Mouse (Mus musculus) layer of hippocampus, adult 9-11 months (tissue): ENCODE results near the gene Olfr175-ps1.

ENCODE experiments used
- DNase-seq: peaks from one replicate; pipeline ENCODE4 v3.0.0; 2022

Olfr175-ps1 gene

GRCm38 (mm10) chr16:58826732-58827319 is at the start of gene Olfr175-ps1:
TSS of gene Olfr175-ps1 (minus strand) at chr16:58826782.
- DNase-seq = no peak

DNA sequence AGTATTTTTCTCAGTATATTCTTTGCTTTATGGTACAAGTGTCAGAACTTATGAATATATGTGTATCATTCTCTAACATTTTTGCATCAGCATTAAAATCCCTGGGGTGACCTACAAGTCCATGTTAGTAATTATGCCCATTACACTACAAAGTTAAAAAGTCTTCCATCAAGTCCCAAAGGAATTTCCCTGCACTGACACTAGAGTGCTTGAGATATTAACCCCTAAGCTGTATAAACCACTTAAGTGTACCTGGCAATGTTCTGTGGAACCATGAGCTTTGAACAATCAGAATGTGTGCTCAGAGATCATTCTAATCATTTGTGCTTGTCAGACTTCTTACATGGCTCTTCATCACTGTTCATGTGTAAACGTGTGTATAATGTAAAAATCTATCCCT is 48.1 kb upstream of the Olfr175-ps1 start, which contains the start of gene Olfr177:
Gene Olfr177 (minus strand): TSS at position 101 of the 400 bp plus-strand sequence.
- no peak for DNase-seq

GRCm38 (mm10) chr16:58861479-58861878 is 34.9 kb upstream of the Olfr175-ps1 start:
- DNase-seq = no peak

DNA sequence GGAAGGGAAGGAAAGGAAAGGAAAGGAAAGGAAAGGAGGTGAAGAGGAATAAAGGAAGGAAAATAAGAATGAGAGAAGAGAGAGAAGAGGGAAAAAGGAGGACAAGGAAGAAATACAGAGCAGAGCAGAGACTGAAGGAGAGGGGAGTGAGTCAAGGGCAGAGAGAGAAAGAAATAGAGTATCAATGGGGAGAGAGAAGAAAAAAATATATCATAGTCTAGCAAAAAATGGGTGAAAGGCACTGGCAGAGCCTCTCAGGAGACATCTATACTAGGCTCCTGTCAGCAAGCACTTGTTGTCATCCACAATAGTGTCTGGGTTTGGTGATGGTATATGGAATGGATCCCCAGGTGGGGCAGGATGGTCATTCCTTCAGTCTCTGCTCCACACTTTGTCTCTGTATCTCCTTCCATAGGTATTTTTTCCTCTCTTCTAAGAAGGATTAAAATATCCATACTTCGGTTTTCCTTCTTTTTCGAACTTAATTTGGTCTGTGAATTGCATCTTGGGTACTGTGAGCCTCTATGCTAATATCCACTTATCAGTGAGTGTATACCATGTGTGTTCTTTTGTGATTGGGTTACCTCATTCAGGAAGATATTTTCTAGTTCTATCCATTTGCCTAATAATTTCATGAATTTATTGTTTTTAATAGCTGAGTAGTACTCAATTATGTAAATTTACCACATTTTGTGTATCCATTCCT is 33.6 kb upstream of the Olfr175-ps1 start:
- DNase-seq = no peak

GRCm38 (mm10) chr16:58800168-58800567 is 26.4 kb downstream of the Olfr175-ps1 start, which contains the start of gene Olfr173:
TSS of gene Olfr173 (minus strand) at chr16:58800268.
- DNase-seq = no peak
